Mouse (Mus musculus): Measurements from ENCODE around the gene Rasgef1c.

Gene Rasgef1c

GRCm38 (mm10) chr11:49901659-49902458 is at the start of gene Rasgef1c:
Gene Rasgef1c (plus strand): TSS chr11:49901835.
- DNase-seq: peak; percentile 83

GRCm38 (mm10) chr11:49855144-49855543 is 46.5 kb upstream of the Rasgef1c start:
- DNase-seq: no peak

DNA sequence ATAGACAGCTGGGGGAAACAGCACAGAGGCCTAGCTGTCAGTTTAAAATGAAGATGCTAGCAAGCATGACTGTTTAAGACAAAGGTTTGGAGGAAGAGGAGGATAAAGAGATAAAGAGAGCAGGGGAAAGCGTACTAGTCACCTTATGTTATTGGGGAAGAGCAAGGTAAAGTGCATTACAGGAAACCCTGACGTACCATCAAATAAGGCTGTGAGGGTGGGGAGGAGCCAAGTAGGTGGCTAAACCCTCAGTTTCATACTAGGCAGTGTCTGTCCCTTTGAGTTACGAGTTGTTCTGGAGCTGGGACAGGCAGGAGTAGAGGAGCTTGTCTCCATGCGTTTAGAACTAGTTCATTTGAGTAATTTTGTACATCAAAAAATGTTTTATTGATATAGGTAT is 40.5 kb upstream of the Rasgef1c start:
- DNase-seq: no peak

- no peak for DNase-seq
These were observed 37.7 kb upstream of the Rasgef1c start for GRCm38 (mm10) chr11:49863926-49864325.

DNA sequence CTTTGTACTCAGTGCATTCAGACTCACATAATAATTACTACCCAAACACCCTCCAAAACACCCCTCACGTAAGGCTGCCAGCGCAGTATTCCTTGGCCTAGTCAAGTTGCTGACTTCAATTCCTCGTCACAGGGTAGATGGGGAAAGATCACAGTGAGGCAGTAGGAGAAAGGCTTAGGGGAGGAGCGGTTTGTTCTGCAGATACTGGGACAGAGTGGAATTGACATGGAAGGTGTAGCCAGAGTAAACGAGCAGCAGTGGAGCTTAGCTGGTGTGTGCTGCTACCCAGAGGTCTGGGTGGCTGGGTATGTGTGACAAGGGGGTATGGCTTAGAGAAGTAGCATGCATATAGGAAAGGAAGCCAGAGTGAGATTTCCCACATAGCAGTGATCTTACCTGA is 34.3 kb upstream of the Rasgef1c start:
- DNase-seq: no peak

DNA sequence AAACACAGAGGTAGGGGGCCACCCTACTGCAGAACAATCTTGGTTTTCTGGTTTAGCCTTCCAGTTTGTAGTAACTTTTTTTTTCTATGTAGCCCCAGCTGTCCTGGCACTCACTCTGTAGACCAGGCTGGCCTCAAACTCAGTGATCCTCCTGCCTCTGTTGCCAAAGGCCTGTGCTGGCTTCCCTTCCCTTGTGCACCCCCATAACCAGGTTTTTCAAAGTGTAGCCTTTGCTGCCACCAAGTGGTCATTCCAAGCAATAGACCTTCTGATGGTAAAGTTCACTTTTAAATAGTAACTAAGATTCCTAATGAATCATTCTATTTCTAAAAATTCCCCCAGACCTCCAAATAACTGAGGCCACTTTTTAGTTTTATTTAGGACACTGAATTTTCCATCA is 31.9 kb upstream of the Rasgef1c start:
- no peak for DNase-seq

GRCm38 (mm10) chr11:49871914-49872313 is 29.7 kb upstream of the Rasgef1c start:
- DNase-seq: peak; percentile 47

- no peak for DNase-seq
These were observed 28.9 kb upstream of the Rasgef1c start for GRCm38 (mm10) chr11:49872779-49873178.

DNA sequence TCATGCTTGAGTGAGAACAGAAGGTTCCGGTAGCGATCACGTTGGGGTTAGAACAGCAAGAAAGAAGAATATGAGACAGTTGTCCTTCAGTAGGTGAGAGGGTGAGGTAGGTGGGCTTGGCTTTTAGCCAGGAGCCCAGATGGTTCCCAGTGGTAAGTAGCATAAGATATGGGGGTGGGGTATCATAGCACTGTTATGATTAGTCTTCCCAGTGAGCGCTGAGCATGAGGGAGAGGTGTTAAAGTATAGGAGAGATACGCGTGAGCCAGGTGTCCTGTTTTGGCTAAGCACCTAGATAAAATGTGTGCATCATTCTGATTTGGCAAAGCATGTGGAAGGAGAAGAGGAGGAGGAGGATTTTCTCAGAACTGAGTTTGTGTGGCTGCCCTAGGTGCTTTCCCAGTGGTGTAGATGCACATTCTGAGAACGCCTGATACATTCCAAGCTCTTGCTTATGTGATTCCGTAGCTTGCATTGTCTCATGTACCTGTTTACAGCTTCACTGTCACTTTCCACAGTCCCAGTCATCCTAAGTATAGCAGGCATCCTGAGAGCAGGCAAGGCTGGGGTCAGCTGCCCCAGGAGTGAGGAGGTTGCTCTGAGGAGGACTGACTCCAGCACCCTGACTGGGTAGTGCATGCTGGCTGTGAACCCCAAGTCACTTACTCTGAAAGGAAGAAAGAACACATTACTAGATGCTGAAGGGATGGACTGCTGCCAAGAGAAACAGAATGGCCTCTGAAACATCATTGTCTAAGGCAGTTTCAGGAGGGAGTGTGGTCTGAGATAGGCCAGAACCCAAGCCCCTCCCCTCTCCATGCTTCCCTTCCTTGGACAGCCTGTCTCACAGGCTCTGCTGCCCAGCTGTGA is 24.5 kb upstream of the Rasgef1c start:
- no peak for DNase-seq

DNA sequence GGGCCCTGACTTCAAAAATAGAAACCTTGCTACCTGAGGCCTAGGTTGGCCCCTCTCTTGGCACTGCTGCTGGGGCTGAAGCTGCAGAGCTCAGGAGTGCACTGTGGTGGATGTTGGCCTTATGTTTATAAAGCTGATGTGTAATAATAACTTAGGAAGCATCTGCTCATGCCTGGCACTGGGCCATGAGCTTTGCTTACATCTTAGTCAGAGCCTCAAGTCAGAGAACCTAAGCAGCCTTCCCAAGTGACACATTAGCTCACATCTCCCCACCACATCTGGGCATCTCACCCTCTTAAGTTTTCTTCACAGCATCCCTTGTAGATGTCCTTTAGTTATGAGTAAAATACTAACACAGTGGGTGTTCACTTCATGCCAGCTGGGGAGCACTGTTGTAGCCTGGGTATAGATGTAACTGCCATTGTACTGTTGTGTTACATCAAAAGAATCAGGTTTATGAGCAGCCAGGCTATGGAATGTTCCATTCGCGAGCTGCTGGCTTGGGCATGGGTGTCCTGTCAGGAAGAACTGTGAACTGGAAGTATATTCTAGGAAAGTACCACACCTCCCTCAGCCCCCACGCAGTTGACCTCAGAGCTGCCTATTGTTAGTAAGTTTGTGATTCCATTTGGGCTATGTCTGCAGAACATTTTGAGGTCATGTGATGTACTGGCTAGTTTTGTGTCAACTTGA is 21.5 kb upstream of the Rasgef1c start:
- no peak for DNase-seq

DNA sequence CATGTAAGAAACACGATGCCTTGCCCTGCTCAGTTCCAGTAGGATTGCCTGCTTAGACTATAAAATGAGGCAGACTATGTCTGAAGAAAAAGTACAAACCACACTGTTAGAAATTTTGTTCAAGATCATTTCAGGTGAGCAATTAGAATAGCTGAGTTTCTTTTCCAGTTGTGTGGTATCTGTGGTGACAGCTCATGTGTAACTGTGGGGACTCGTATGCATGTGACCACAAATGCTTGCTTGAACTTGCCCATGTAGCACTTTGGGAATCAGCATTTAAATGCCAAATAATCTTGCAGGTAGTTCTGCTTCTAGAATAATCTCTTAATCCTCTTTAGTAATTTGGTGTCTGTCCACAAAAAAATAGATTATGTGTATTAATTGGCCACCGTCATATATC is 18.2 kb upstream of the Rasgef1c start:
- no peak for DNase-seq

GRCm38 (mm10) chr11:49888469-49888868 is 13.2 kb upstream of the Rasgef1c start:
- no peak for DNase-seq

DNA sequence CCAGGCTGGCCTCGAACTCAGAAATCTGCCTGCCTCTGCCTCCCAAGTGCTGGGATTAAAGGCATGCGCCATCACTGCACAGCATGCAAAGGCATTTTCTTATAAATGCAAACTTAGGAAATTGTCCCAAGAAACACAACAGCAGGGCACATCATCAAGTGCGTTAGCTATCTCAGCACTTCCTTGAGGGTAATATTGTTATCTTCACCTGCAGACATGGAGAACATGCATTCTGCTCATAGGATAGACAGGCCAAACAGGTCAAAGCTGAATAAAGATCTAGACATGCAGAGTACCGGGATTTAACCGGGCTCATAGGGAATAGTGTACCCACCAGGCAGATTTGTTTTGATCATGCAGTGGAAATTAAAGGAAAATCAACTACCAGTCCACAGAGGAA is 9.6 kb upstream of the Rasgef1c start:
- no peak for DNase-seq

- DNase-seq: no peak
These were observed 7.8 kb upstream of the Rasgef1c start for GRCm38 (mm10) chr11:49893806-49894205.

GRCm38 (mm10) chr11:49895966-49896590 is 5.6 kb upstream of the Rasgef1c start:
- no peak for DNase-seq

GRCm38 (mm10) chr11:49900043-49900442 is 1.6 kb upstream of the Rasgef1c start:
- no peak for DNase-seq

DNA sequence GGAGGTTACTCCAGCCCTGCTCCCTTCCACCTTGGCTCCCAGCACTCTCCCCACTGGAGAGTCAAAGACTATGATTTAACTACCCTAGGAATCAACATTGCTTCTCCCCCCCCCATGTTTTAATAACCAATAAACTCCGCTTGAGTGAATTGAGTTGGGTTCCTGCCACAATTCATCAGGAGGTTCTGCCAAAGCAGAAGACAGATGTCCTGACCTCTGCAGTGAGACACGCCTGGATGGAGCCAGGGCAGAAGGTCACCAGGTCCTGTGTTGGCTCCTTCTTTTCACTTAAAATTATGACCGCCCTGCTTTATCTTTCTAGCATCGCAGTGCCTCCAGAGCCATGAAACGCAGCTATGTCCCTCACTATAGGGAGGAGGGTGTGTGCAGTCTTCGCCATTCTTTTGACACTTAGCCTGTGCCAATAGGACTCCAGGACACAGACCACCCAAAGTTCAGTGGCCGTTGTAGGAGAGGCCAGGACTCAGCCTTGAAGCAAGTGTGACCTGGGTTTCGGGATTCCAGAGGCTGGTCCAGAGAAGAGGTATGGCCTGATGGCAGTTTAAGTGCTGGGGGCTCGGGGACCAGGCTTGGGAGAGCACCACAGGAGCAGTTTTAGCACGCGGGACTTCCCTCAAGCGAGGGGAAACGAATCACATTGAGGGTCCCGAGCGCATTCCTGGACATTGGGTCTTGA is 525 bp upstream of the Rasgef1c start:
- DNase-seq: no peak

DNA sequence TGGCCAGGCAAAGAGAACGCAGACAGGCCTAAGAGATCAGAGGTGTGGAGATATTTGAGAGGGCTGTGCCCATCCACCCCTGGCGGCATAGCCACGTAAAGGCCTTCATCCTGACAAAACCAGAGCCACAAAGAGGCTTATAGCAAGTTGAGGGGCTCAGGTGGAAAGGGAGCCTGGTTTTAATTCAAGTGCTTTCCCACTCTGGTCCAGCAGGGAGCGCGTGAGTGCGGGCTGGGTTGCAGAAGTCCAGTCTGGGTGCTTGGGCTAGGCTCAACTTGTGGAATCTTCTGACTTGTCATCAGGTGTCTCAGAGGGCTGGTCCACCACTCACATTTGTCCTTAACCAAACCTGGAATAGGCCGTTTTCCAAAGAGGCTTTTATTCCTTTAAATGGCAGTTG is 1.7 kb downstream of the Rasgef1c start:
- DNase-seq: peak; percentile 83

GRCm38 (mm10) chr11:49918521-49919180 is 17.0 kb downstream of the Rasgef1c start:
- DNase-seq: no peak

DNA sequence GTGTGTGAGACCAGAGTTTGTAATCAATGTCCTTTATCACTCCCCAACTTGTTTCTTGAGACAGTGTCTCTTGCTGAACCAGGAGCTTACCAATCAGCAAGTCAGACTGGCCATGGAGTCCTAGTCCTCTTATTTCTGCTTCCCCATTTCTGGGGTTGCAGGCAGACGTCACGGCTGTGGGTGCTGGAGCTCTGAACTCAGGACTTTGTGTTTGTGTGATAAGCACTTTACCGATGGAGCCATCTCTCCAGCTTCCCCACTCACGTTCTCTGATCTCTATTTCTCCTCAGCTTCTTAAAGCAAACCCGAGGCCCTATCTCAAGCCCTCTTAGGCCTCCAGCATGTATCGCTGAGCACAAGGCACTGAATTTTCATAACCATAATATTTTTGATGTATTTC is 17.7 kb downstream of the Rasgef1c start:
- DNase-seq: no peak

GRCm38 (mm10) chr11:49923539-49923938 is 21.9 kb downstream of the Rasgef1c start:
- no peak for DNase-seq

- DNase-seq: no peak
These were observed 24.5 kb downstream of the Rasgef1c start for GRCm38 (mm10) chr11:49926183-49926582.
